Mouse (Mus musculus): ENCODE measurements around the gene Setdb1.

Setdb1 gene

GRCm38 (mm10) chr3:95319110-95319509, 37.9 kb downstream of the Setdb1 start:
- no peak for DNase-seq (ENCODE audit: extremely low spot score, low spot score)

GRCm38 (mm10) chr3:95318548-95318947, 38.5 kb downstream of the Setdb1 start:
- DNase-seq (ENCODE audit: extremely low spot score, low spot score): no peak

- peak; percentile 50 for DNase-seq (ENCODE audit: extremely low spot score, low spot score)
Measured at GRCm38 (mm10) chr3:95317414-95318080, 39.5 kb downstream of the Setdb1 start.

GRCm38 (mm10) chr3:95315844-95316550, 41.0 kb downstream of the Setdb1 start:
- peak; percentile 32 for DNase-seq (ENCODE audit: extremely low spot score, low spot score)

DNA sequence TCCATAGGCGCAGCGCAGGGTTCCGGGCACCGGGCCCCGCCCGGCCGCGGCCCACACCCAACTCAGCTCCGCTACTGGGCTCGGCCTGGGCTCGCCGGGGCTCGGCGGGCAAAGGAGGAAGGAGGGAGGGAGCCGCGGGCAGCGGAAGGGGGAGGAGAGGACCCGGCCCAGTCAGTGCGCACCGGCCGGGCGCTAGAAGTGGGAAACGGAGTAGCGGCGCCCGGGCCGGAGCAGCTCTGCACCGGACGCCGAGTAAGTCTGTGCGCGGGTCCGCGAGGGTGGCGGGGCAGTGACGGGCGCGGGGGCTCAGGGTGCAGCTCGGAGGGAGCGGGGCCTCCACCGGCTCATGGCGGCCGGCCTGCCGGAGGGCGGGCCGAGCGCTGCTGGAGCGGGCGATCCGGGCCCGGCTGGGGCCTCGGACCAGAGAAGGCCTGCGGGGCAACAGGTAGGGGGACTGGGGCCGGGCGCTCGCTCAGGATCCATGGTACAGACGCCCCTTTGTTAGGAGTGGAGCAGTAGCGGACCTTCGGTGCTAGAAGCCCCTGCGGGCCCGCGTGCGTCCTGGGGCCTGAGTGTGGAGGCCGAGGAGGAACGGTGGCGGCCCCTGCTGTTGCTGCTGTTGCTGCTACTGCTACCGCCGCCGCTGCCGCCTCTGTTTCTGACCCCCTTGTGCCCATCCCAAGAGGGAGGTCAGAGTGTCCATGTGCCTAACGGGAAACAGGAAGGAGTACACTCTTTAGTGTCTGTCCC, 41.7 kb downstream of the Setdb1 start:
- DNase-seq (ENCODE audit: extremely low spot score, low spot score): peak; percentile 94

GRCm38 (mm10) chr3:95314486-95315093, 42.4 kb downstream of the Setdb1 start, which contains the start of gene Cers2:
Cers2 (plus strand) TSS chr3:95314791.
- no peak for DNase-seq (ENCODE audit: extremely low spot score, low spot score)

GRCm38 (mm10) chr3:95314075-95314474, 42.9 kb downstream of the Setdb1 start:
- DNase-seq (ENCODE audit: extremely low spot score, low spot score): no peak

- DNase-seq (ENCODE audit: extremely low spot score, low spot score): no peak
Measured at GRCm38 (mm10) chr3:95313476-95313875, 43.5 kb downstream of the Setdb1 start.

DNA sequence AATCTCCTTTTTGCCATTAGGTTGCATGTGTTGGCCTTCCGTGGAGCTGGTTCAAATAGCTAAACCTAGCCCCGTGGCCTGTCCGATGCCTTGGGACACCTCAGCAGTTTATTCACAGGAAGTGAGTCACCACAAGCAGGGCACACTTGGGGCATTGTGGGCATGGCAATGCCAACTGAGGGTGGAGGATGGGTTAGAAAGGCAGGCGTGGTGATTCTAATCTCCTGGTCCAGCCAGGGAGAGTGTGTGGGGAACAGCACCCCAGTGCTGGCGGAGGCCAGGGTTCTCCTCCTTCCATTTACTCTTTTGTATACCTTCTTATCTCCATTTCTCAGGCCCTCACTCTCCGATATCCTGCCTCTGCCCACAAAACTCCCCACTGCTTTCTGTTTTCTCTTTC, 44.4 kb downstream of the Setdb1 start:
- DNase-seq (ENCODE audit: extremely low spot score, low spot score): no peak

GRCm38 (mm10) chr3:95310968-95311882, 45.8 kb downstream of the Setdb1 start:
- DNase-seq (ENCODE audit: extremely low spot score, low spot score): peak; percentile 68

DNA sequence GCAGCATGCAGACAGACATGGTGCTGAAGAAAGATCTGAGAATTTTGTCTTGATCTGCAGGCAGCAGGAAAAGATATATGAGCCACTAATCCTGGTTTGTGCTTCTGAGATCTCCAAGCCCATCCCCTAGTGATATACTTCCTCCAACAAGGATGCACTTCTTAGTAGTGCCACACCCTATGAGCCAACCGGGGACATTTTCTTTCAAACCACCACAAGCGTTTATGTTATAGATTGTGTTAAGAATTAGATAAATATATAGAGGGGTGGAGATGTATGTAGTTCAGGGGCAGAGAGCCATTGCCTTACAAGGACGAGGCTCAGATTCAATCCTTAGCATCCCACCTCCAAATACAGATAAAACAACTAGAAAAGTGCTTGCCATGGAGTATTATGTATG, 46.5 kb downstream of the Setdb1 start:
- no peak for DNase-seq (ENCODE audit: extremely low spot score, low spot score)

- no peak for DNase-seq (ENCODE audit: extremely low spot score, low spot score)
Measured at GRCm38 (mm10) chr3:95307100-95307499, 49.9 kb downstream of the Setdb1 start, which contains the start of gene Anxa9. Anxa9 (minus strand) TSS chr3:95307176.

- DNase-seq (ENCODE audit: extremely low spot score, low spot score): no peak
Measured at GRCm38 (mm10) chr3:95306244-95306643, 50.8 kb downstream of the Setdb1 start.

DNA sequence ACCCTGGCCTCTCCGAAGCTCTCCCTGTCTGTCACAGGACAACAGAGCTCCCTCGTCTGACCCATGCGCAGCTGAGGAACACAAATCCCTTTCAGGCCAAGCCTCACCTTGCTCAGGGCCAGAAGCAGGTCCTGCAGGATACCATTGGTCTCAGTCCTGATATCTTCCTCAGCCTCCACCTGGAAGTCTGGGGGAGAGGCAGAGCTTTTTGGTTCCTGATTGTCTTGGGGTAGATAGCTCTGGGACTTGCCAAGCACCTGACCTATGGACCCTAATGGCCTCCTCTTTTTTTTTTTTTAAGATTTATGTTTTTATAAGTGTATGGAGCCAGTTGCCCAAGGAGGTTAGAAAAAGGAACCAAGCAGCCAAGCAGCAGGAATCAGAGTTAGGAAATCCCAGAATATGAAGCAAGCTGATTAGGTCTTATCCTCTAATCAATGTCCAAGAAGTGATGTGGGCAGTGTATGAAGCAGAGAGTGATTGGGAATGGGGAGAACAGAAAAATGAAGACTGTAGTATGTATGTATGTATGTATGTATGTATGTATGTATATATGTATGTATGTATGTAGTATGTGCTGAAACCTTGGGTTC, 55.7 kb downstream of the Setdb1 start:
- no peak for DNase-seq (ENCODE audit: extremely low spot score, low spot score)

DNA sequence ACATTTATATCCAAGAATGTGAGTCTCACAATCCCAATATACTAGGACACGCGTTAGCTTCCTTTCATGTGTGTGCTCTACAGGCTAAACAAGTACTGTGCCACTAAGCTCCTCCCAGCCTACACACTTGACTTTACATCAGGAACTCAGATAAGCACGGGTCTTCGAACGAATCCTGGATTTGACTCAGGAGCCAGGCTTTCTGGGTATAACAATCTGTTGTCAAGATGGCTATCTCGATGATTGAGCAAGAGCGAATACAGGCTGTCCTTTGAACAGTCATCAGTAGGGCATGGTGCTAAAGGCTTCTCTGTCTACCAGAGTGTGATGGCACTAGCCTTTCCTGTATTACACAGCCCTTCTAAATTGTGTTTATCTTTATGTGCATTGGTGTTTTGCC, 59.0 kb downstream of the Setdb1 start:
- no peak for DNase-seq (ENCODE audit: extremely low spot score, low spot score)

DNA sequence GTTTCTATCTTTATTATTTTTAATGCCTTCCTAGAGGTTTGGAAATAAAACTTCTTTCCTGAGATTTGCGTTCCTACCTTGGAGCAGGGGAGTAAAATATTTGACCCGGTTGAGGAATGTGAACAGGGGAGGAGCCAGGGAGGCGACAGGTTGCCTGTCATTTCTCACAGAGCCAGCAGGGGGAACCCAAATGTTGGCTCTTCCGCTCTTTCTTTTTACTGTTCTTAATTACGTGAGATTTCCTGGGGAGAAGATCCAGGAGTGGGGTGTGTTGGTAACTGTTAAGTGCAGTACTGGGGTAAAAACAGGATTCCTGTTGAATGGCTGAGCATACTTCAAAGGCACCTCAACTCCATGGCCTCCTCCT, 60.9 kb downstream of the Setdb1 start:
- DNase-seq (ENCODE audit: extremely low spot score, low spot score): peak; percentile 47

- DNase-seq (ENCODE audit: extremely low spot score, low spot score): no peak
Measured at GRCm38 (mm10) chr3:95295321-95296102, 61.5 kb downstream of the Setdb1 start.

GRCm38 (mm10) chr3:95294718-95295117, 62.3 kb downstream of the Setdb1 start:
- no peak for DNase-seq (ENCODE audit: extremely low spot score, low spot score)

DNA sequence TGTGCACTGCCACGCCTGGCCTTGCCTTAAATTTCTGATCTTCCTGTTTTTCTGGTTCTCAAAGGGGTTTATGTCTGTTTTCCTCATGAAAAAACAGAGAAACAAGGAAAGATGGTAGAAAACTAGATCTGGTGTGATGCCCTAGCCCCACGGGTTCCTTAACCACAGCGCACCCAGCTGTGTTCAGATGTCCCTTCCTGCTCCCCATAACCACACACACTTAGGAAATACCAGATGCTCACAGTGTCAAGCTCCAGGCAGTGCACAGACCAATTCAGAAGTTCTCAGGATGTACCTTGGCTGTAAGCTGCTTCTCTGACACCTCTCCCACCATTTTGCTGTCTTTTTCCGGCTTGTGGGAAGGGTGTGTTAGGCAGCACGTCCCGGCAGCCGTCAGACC, 62.7 kb downstream of the Setdb1 start:
- DNase-seq (ENCODE audit: extremely low spot score, low spot score): no peak

- no peak for DNase-seq (ENCODE audit: extremely low spot score, low spot score)
Measured at GRCm38 (mm10) chr3:95293537-95293936, 63.5 kb downstream of the Setdb1 start.
